Mouse (Mus musculus): ENCODE results near the gene Proca1. TPM values are rescaled to one million over a fixed set of nuclear protein-coding genes. Genes with fewer than 3 reads are reported as not detected.
A peak's percentile ranks its signal among the peaks of the same experiment; 100 is the strongest.

Gene Proca1
- polyA plus RNA-seq, 1 experiment from 2014 or later = 0.77 TPM

- Histone ChIP-seq H3K36me3 (ENCODE audit: control insufficient read depth, insufficient read depth) (peaks cover 19% of the 10 kb centered on the region), H3K4me1 (replicated peaks; ENCODE audit: control insufficient read depth, insufficient read depth, low read length) (no peaks in the 10 kb centered on the region), H3K27ac (ENCODE audit: low read depth, low read length) (peak overlapping the region; percentile 92), H3K4me2 (replicated peaks; ENCODE audit: low read depth) (peak overlapping the region; percentile 94), H3K27me3 (replicated peaks; ENCODE audit: control insufficient read depth, insufficient read depth, low read length) (no peaks in the 10 kb centered on the region), H3K9me3 (ENCODE audit: control insufficient read depth) (no peaks in the 10 kb centered on the region), H3K4me3 (ENCODE audit: low read depth, low read length) (peak overlapping the region; percentile 69), H3K9ac (ENCODE audit: low read depth, low read length) (peak overlapping the region; percentile 65)
- 2% methylated on average over 29 of the region's 29 CpGs for WGBS
- TF ChIP-seq CTCF (IDR thresholded peaks at IDR 0.05; ENCODE audit: low read depth) = no peak
- ATAC-seq = peak; percentile 2; the same call in 1 of the 2 replicates
These were observed 14.2 kb upstream of the Proca1 start for GRCm38 (mm10) chr11:78178859-78179437.

GRCm38 (mm10) chr11:78179438-78179999 is 13.7 kb upstream of the Proca1 start:
- no peak for TF ChIP-seq CTCF (IDR thresholded peaks at IDR 0.05; ENCODE audit: low read depth)
- Histone ChIP-seq H3K9ac (ENCODE audit: low read depth, low read length) (no peak overlapping the region), H3K36me3 (ENCODE audit: control insufficient read depth, insufficient read depth) (peaks cover 19% of the 10 kb centered on the region), H3K4me3 (ENCODE audit: low read depth, low read length) (peak overlapping the region; percentile 69), H3K27me3 (replicated peaks; ENCODE audit: control insufficient read depth, insufficient read depth, low read length) (no peaks in the 10 kb centered on the region), H3K4me2 (replicated peaks; ENCODE audit: low read depth) (peak overlapping the region; percentile 94), H3K9me3 (ENCODE audit: control insufficient read depth) (no peaks in the 10 kb centered on the region), H3K27ac (ENCODE audit: low read depth, low read length) (no peak overlapping the region), H3K4me1 (replicated peaks; ENCODE audit: control insufficient read depth, insufficient read depth, low read length) (no peaks in the 10 kb centered on the region)
- 19% methylated on average over 8 of the region's 8 CpGs for WGBS
- ATAC-seq = no peak

GRCm38 (mm10) chr11:78180081-78180761 is 13.0 kb upstream of the Proca1 start:
- no peak for ATAC-seq
- Histone ChIP-seq H3K36me3 (ENCODE audit: control insufficient read depth, insufficient read depth) (peaks cover 19% of the 10 kb centered on the region), H3K4me3 (ENCODE audit: low read depth, low read length) (no peak overlapping the region), H3K9ac (ENCODE audit: low read depth, low read length) (no peak overlapping the region), H3K4me1 (replicated peaks; ENCODE audit: control insufficient read depth, insufficient read depth, low read length) (no peaks in the 10 kb centered on the region), H3K4me2 (replicated peaks; ENCODE audit: low read depth) (no peak overlapping the region), H3K27me3 (replicated peaks; ENCODE audit: control insufficient read depth, insufficient read depth, low read length) (no peaks in the 10 kb centered on the region), H3K27ac (ENCODE audit: low read depth, low read length) (peak overlapping the region; percentile 15; the same call in 1 of the 2 replicates), H3K9me3 (ENCODE audit: control insufficient read depth) (no peaks in the 10 kb centered on the region)
- TF ChIP-seq CTCF (IDR thresholded peaks at IDR 0.05; ENCODE audit: low read depth) = no peak
- WGBS = 55% methylated on average over 6 of the region's 6 CpGs

- Histone ChIP-seq H3K36me3 (ENCODE audit: control insufficient read depth, insufficient read depth) (peaks cover 19% of the 10 kb centered on the region), H3K27ac (ENCODE audit: low read depth, low read length) (no peak overlapping the region), H3K9ac (ENCODE audit: low read depth, low read length) (no peak overlapping the region), H3K4me3 (ENCODE audit: low read depth, low read length) (peak overlapping the region; percentile 93), H3K27me3 (replicated peaks; ENCODE audit: control insufficient read depth, insufficient read depth, low read length) (no peaks in the 10 kb centered on the region), H3K4me2 (replicated peaks; ENCODE audit: low read depth) (peak overlapping the region; percentile 79), H3K4me1 (replicated peaks; ENCODE audit: control insufficient read depth, insufficient read depth, low read length) (no peaks in the 10 kb centered on the region), H3K9me3 (ENCODE audit: control insufficient read depth) (no peaks in the 10 kb centered on the region)
- no peak for TF ChIP-seq CTCF (IDR thresholded peaks at IDR 0.05; ENCODE audit: low read depth)
- no peak for ATAC-seq
- 33% methylated on average over 2 of the region's 2 CpGs for WGBS
These were observed 11.3 kb upstream of the Proca1 start for GRCm38 (mm10) chr11:78181830-78182357.

GRCm38 (mm10) chr11:78182450-78182849 is 10.7 kb upstream of the Proca1 start:
- Histone ChIP-seq H3K36me3 (ENCODE audit: control insufficient read depth, insufficient read depth) (peaks cover 19% of the 10 kb centered on the region), H3K4me3 (ENCODE audit: low read depth, low read length) (peak overlapping the region; percentile 93), H3K27me3 (replicated peaks; ENCODE audit: control insufficient read depth, insufficient read depth, low read length) (no peaks in the 10 kb centered on the region), H3K4me1 (replicated peaks; ENCODE audit: control insufficient read depth, insufficient read depth, low read length) (no peaks in the 10 kb centered on the region), H3K9me3 (ENCODE audit: control insufficient read depth) (no peaks in the 10 kb centered on the region), H3K27ac (ENCODE audit: low read depth, low read length) (no peak overlapping the region), H3K9ac (ENCODE audit: low read depth, low read length) (peak overlapping the region; percentile 77; the same call in 1 of the 2 replicates), H3K4me2 (replicated peaks; ENCODE audit: low read depth) (peak overlapping the region; percentile 79)
- TF ChIP-seq CTCF (IDR thresholded peaks at IDR 0.05; ENCODE audit: low read depth) = no peak
- WGBS = 1% methylated on average over 7 of the region's 7 CpGs
- ATAC-seq = no peak
